Mouse (Mus musculus): ENCODE data around the gene Gm26897. TPM values are rescaled to one million over a fixed set of nuclear protein-coding genes. Genes with fewer than 3 reads are reported as not detected.

Gm26897 gene
- polyA plus RNA-seq, 1 experiment from 2014 or later, result not detected

GRCm38 (mm10) chr5:111741352-111741751 is 7.6 kb downstream of the Gm26897 start:
- H3K4me3 ChIP-seq (ENCODE audit: low read depth, low read length), result no peak overlapping the region
- 25% methylated on average over 11 of the region's 11 CpGs for WGBS
- H3K4me1 ChIP-seq (ENCODE audit: insufficient read depth, low read depth, low read length), result no peaks in the 10 kb centered on the region
- no peak for TF ChIP-seq EP300 (IDR thresholded peaks at IDR 0.05)
- TF ChIP-seq CTCF (IDR thresholded peaks at IDR 0.05), result no peak
- no peaks in the 10 kb centered on the region for H3K9me3 ChIP-seq (ENCODE audit: low read length)
- DNase-seq (ENCODE audit: low spot score), result no peak
- no peak for ATAC-seq
- H3K36me3 ChIP-seq (ENCODE audit: insufficient read depth, low read length), result no peaks in the 10 kb centered on the region
- 0 out of 2 replicates have a peak, but pooled peaks cover 5% of the 10 kb centered on the region for H3K27me3 ChIP-seq (replicated peaks; ENCODE audit: insufficient read depth, low read length)
- H3K9ac ChIP-seq (replicated peaks; ENCODE audit: low read depth), result no peak overlapping the region
- H3K27ac ChIP-seq (ENCODE audit: low read length), result no peak overlapping the region
- no peak overlapping the region for H3K4me2 ChIP-seq (replicated peaks; ENCODE audit: low read depth, low read length)

GRCm38 (mm10) chr5:111742290-111742898 is 8.7 kb downstream of the Gm26897 start:
- peak; percentile 25 for DNase-seq (ENCODE audit: low spot score)
- no peak overlapping the region for H3K9ac ChIP-seq (replicated peaks; ENCODE audit: low read depth)

GRCm38 (mm10) chr5:111749599-111749998 is 15.9 kb downstream of the Gm26897 start:
- ATAC-seq (no peak), DNase-seq (ENCODE audit: low spot score) (no peak)
- Histone ChIP-seq H3K36me3 (ENCODE audit: insufficient read depth, low read length) (no peaks in the 10 kb centered on the region), H3K4me1 (ENCODE audit: insufficient read depth, low read depth, low read length) (no peaks in the 10 kb centered on the region), H3K27me3 (replicated peaks; ENCODE audit: insufficient read depth, low read length) (no peaks in the 10 kb centered on the region), H3K27ac (ENCODE audit: low read length) (no peak overlapping the region), H3K9ac (replicated peaks; ENCODE audit: low read depth) (no peak overlapping the region), H3K9me3 (ENCODE audit: low read length) (no peaks in the 10 kb centered on the region), H3K4me2 (replicated peaks; ENCODE audit: low read depth, low read length) (no peak overlapping the region), H3K4me3 (ENCODE audit: low read depth, low read length) (no peak overlapping the region)
- WGBS, result 71% methylated on average over 5 of the region's 5 CpGs
- TF ChIP-seq CTCF (IDR thresholded peaks at IDR 0.05) (no peak), EP300 (IDR thresholded peaks at IDR 0.05) (no peak)

More at GRCm38 (mm10) chr5:111742290-111742898, 8.7 kb downstream of the Gm26897 start:
- Histone ChIP-seq H3K27ac (ENCODE audit: low read length) (no peak overlapping the region), H3K4me1 (ENCODE audit: insufficient read depth, low read depth, low read length) (no peaks in the 10 kb centered on the region), H3K27me3 (replicated peaks; ENCODE audit: insufficient read depth, low read length) (0 out of 2 replicates have a peak, but pooled peaks cover 5% of the 10 kb centered on the region), H3K4me3 (ENCODE audit: low read depth, low read length) (no peak overlapping the region), H3K9me3 (ENCODE audit: low read length) (no peaks in the 10 kb centered on the region), H3K4me2 (replicated peaks; ENCODE audit: low read depth, low read length) (no peak overlapping the region), H3K36me3 (ENCODE audit: insufficient read depth, low read length) (no peaks in the 10 kb centered on the region)
- no peak for TF ChIP-seq CTCF (IDR thresholded peaks at IDR 0.05)
- no peak for TF ChIP-seq EP300 (IDR thresholded peaks at IDR 0.05)
- ATAC-seq, result no peak
- 26% methylated on average over 12 of the region's 13 CpGs for WGBS

- TF ChIP-seq CTCF (IDR thresholded peaks at IDR 0.05) (no peak), EP300 (IDR thresholded peaks at IDR 0.05) (no peak)
- Histone ChIP-seq H3K27ac (ENCODE audit: low read length) (no peak overlapping the region), H3K4me1 (ENCODE audit: insufficient read depth, low read depth, low read length) (no peaks in the 10 kb centered on the region), H3K27me3 (replicated peaks; ENCODE audit: insufficient read depth, low read length) (no peaks in the 10 kb centered on the region), H3K4me3 (ENCODE audit: low read depth, low read length) (no peak overlapping the region), H3K9me3 (ENCODE audit: low read length) (no peaks in the 10 kb centered on the region), H3K36me3 (ENCODE audit: insufficient read depth, low read length) (no peaks in the 10 kb centered on the region), H3K4me2 (replicated peaks; ENCODE audit: low read depth, low read length) (no peak overlapping the region), H3K9ac (replicated peaks; ENCODE audit: low read depth) (no peak overlapping the region)
- ATAC-seq (no peak), DNase-seq (ENCODE audit: low spot score) (no peak)
- WGBS, result 77% methylated on average over 13 of the region's 13 CpGs
These were observed 16.4 kb downstream of the Gm26897 start for GRCm38 (mm10) chr5:111750092-111750491.

GRCm38 (mm10) chr5:111754484-111755139 is 20.9 kb downstream of the Gm26897 start:
- H3K4me3 ChIP-seq (ENCODE audit: low read depth, low read length), result no peak overlapping the region
- no peaks in the 10 kb centered on the region for H3K9me3 ChIP-seq (ENCODE audit: low read length)
- H3K27ac ChIP-seq (ENCODE audit: low read length), result no peak overlapping the region
- no peaks in the 10 kb centered on the region for H3K27me3 ChIP-seq (replicated peaks; ENCODE audit: insufficient read depth, low read length)
- WGBS, result 41% methylated on average over 16 of the region's 16 CpGs
- no peak for TF ChIP-seq EP300 (IDR thresholded peaks at IDR 0.05)
- H3K36me3 ChIP-seq (ENCODE audit: insufficient read depth, low read length), result no peaks in the 10 kb centered on the region
- no peak for DNase-seq (ENCODE audit: low spot score)
- no peak overlapping the region for H3K9ac ChIP-seq (replicated peaks; ENCODE audit: low read depth)
- H3K4me2 ChIP-seq (replicated peaks; ENCODE audit: low read depth, low read length), result peak overlapping the region; percentile 22; the same call in 1 of the 2 replicates
- ATAC-seq, result no peak
- H3K4me1 ChIP-seq (ENCODE audit: insufficient read depth, low read depth, low read length), result no peaks in the 10 kb centered on the region

- no peak overlapping the region for H3K4me2 ChIP-seq (replicated peaks; ENCODE audit: low read depth, low read length)
- no peaks in the 10 kb centered on the region for H3K4me1 ChIP-seq (ENCODE audit: insufficient read depth, low read depth, low read length)
- DNase-seq (ENCODE audit: low spot score) (peak; percentile 49), ATAC-seq (peak; percentile 69)
- H3K27ac ChIP-seq (ENCODE audit: low read length), result no peak overlapping the region
- no peak overlapping the region for H3K4me3 ChIP-seq (ENCODE audit: low read depth, low read length)
- H3K9ac ChIP-seq (replicated peaks; ENCODE audit: low read depth), result no peak overlapping the region
- H3K27me3 ChIP-seq (replicated peaks; ENCODE audit: insufficient read depth, low read length), result no peaks in the 10 kb centered on the region
- H3K9me3 ChIP-seq (ENCODE audit: low read length), result no peaks in the 10 kb centered on the region
- H3K36me3 ChIP-seq (ENCODE audit: insufficient read depth, low read length), result no peaks in the 10 kb centered on the region
- TF ChIP-seq EP300 (IDR thresholded peaks at IDR 0.05), result no peak
- TF ChIP-seq CTCF (IDR thresholded peaks at IDR 0.05), result no peak
- WGBS, result 12% methylated on average over 5 of the region's 5 CpGs
These were observed 21.6 kb downstream of the Gm26897 start for GRCm38 (mm10) chr5:111755330-111755729.

Measured in lung, postnatal 0 days (tissue).